Comparison of ENCODE assay signal across 22 mouse cellular contexts in the genomic region with DNA sequence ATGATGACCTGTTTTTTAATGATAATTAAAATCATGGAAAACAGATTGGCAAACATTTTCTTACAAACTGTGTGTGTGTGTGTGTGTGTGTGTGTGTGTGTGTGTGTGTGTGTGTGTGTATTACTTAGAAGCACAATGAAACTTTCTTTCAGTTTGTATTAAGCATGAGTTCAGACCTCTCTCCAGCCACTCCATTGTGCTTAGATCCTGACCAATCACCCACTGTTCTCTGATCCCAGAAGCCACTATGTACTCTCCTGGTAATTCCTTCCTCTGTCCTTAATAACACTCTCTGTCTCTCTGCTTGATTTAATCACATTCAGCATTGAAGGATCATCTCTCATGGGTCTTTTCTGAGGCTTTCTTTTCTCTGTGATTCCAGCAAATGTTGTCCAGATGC.
"Had no signal": no experiment of that assay in that cellular context is flagged by ENCODE, and none has a peak within 500 bp of the region (broad histone marks: within the 10 kb centered on the region; RNA-seq: fewer than 3 reads in every experiment).

No protein-coding gene starts in this region.

- H3K27ac ChIP-seq: kidney, postnatal 0 days; limb, embryonic 12.5 days; limb, embryonic 15.5 days; liver, embryonic 14.5 days; macrophage; neural tube, embryonic 13.5 days; stomach, postnatal 0 days had no signal

- H3K4me2 ChIP-seq: limb, embryonic 12.5 days; limb, embryonic 15.5 days; liver, embryonic 11.5 days; lung, embryonic 14.5 days; neural tube, embryonic 13.5 days had no signal

- H3K27me3 ChIP-seq: limb, embryonic 12.5 days; limb, embryonic 15.5 days; neural tube, embryonic 13.5 days had no signal

- H3K9ac ChIP-seq: limb, embryonic 12.5 days; limb, embryonic 15.5 days; liver, embryonic 14.5 days; liver, postnatal 0 days; lung, embryonic 14.5 days; neural tube, embryonic 13.5 days had no signal

- DNase-seq: kidney, adult 2 months; kidney, postnatal 25 days; left cerebral cortex, postnatal 4 days; liver, postnatal 0 days; lung, embryonic 14.5 days; right cerebral cortex, adult 18-20 months; right cerebral cortex, postnatal 14 days; right cerebral cortex, postnatal 4 days; thymus, adult 2 months; thymus, postnatal 14 days; thymus, postnatal 4 days had no signal

- H3K4me3 ChIP-seq: limb, embryonic 12.5 days; limb, embryonic 15.5 days; myocyte; neural tube, embryonic 13.5 days had no signal

- H3K36me3 ChIP-seq: limb, embryonic 12.5 days; limb, embryonic 15.5 days; neural tube, embryonic 13.5 days had no signal

- H3K4me1 ChIP-seq: limb, embryonic 12.5 days; limb, embryonic 15.5 days had no signal

- ATAC-seq: liver, postnatal 0 days; lung, postnatal 0 days; midbrain, embryonic 16.5 days had no signal

- H3K9me3 ChIP-seq: limb, embryonic 12.5 days; limb, embryonic 15.5 days; neural tube, embryonic 13.5 days had no signal
